Mouse (Mus musculus) intestine, embryonic 16.5 days (tissue): ENCODE results near the gene Lrch4. TPM values are rescaled to one million over a fixed set of nuclear protein-coding genes. Genes with fewer than 3 reads are reported as not detected.

ENCODE experiments used
- ATAC-seq: fragments of 200-750 bp; cut with Nextera tagmentation; 2 replicates; pipeline ENCODE4 v1.8.0; 2017; ENCODE audit warnings: moderate TSS enrichment, moderate library complexity
- H3K27ac ChIP-seq: fragments of 300-500 bp; sonication (generic); 2 replicates; pipeline ENCODE4 v1.5.1; 2014; ENCODE audit warnings: mild to moderate bottlenecking, low read length
- H3K27me3 ChIP-seq: fragments of 300-500 bp; sonication (generic); replicated peaks from 2 replicates; pipeline ENCODE4 v1.6.1; 2014; ENCODE audit warnings: low read length, control low read depth, mixed read lengths; ENCODE audit not compliant: control insufficient read depth, insufficient read depth
- H3K36me3 ChIP-seq: fragments of 300-500 bp; sonication (generic); 2 replicates; pipeline ENCODE4 v1.6.1; 2014; ENCODE audit warnings: low read length, control low read depth; ENCODE audit not compliant: control insufficient read depth, insufficient read depth
- H3K4me1 ChIP-seq: fragments of 300-500 bp; sonication (generic); 2 replicates; pipeline ENCODE4 v1.6.1; 2014; ENCODE audit warnings: low read length, control low read depth, mixed read lengths; ENCODE audit not compliant: control insufficient read depth, insufficient read depth
- H3K4me2 ChIP-seq: fragments of 300-500 bp; sonication (generic); 2 replicates; pipeline ENCODE4 v1.6.1; 2014; ENCODE audit warnings: low read depth, low read length, control low read depth
- H3K4me3 ChIP-seq: fragments of 300-500 bp; sonication (generic); 2 replicates; pipeline ENCODE4 v1.5.1; 2014; ENCODE audit warnings: mild to moderate bottlenecking, low read length
- H3K9ac ChIP-seq: fragments of 300-500 bp; sonication (generic); 2 replicates; pipeline ENCODE4 v1.6.1; 2014; ENCODE audit warnings: low read depth, low read length
- H3K9me3 ChIP-seq: fragments of 300-500 bp; sonication (generic); 2 replicates; pipeline ENCODE4 v1.6.1; 2016; ENCODE audit warnings: low read length, control low read depth; ENCODE audit not compliant: control insufficient read depth
- WGBS: fragments of 180-500 bp; shearing (Covaris S2); extraction: QIAGEN DNeasy Blood & Tissue Kit; methylation state at CpG from one replicate; pipeline ENCODE4 v1.1.7; 2014; 5-methylcytosine and 5-hydroxymethylcytosine counted together
- polyA plus RNA-seq: library from polyadenylated mRNA; unstranded; fragments of >200 nt; fragmentation: Nextera tagmentation; extraction: Ambion mirVana; gene quantifications from 2 replicates; pipeline ENCODE4 v1.2.1, GENCODE M21; 2015

Lrch4 gene
- polyA plus RNA-seq, 1 experiment from 2014 or later = 37.8 TPM

GRCm38 (mm10) chr5:137678736-137679135 lies 49.8 kb downstream of the Lrch4 start:
- no peaks in the 10 kb centered on the region for H3K9me3 ChIP-seq
- H3K4me2 ChIP-seq = no peak overlapping the region
- H3K36me3 ChIP-seq = no peaks in the 10 kb centered on the region
- peak; percentile 35; the same call in 1 of the 2 replicates for ATAC-seq
- H3K4me1 ChIP-seq = peaks cover 14% of the 10 kb centered on the region
- no peak overlapping the region for H3K9ac ChIP-seq
- 72% methylated on average over 3 of the region's 3 CpGs for WGBS
- H3K27me3 ChIP-seq = no peaks in the 10 kb centered on the region
- no peak overlapping the region for H3K4me3 ChIP-seq
- H3K27ac ChIP-seq = no peak overlapping the region

- H3K4me2 ChIP-seq = no peak overlapping the region
- H3K4me1 ChIP-seq = peaks cover 14% of the 10 kb centered on the region
- no peak for ATAC-seq
- H3K36me3 ChIP-seq = no peaks in the 10 kb centered on the region
- no peaks in the 10 kb centered on the region for H3K27me3 ChIP-seq
- H3K9ac ChIP-seq = no peak overlapping the region
- H3K9me3 ChIP-seq = no peaks in the 10 kb centered on the region
- H3K27ac ChIP-seq = no peak overlapping the region
- WGBS = 81% methylated on average over 4 of the region's 4 CpGs
- H3K4me3 ChIP-seq = no peak overlapping the region
Observed at GRCm38 (mm10) chr5:137679726-137680125, 50.8 kb downstream of the Lrch4 start.

- Histone ChIP-seq H3K9me3 (no peaks in the 10 kb centered on the region), H3K27me3 (no peaks in the 10 kb centered on the region), H3K4me2 (no peak overlapping the region), H3K36me3 (no peaks in the 10 kb centered on the region), H3K4me3 (no peak overlapping the region), H3K9ac (no peak overlapping the region; the same call in 1 of the 2 replicates), H3K4me1 (peaks cover 16% of the 10 kb centered on the region), H3K27ac (no peak overlapping the region)
- 86% methylated on average over 6 of the region's 6 CpGs for WGBS
- ATAC-seq = no peak
Observed at GRCm38 (mm10) chr5:137682526-137682925, 53.6 kb downstream of the Lrch4 start.

- H3K4me3 ChIP-seq = peak overlapping the region; percentile 79
- H3K27me3 ChIP-seq = no peaks in the 10 kb centered on the region
- peak overlapping the region; percentile 85 for H3K4me2 ChIP-seq
- ATAC-seq = peak; percentile 5
- H3K36me3 ChIP-seq = no peaks in the 10 kb centered on the region
- H3K9ac ChIP-seq = peak overlapping the region; percentile 82
- H3K9me3 ChIP-seq = no peaks in the 10 kb centered on the region
- peaks cover 16% of the 10 kb centered on the region for H3K4me1 ChIP-seq
- peak overlapping the region; percentile 45 for H3K27ac ChIP-seq
- 9% methylated on average over 28 of the region's 28 CpGs for WGBS
Observed at GRCm38 (mm10) chr5:137683388-137684293, 54.7 kb downstream of the Lrch4 start.

DNA sequence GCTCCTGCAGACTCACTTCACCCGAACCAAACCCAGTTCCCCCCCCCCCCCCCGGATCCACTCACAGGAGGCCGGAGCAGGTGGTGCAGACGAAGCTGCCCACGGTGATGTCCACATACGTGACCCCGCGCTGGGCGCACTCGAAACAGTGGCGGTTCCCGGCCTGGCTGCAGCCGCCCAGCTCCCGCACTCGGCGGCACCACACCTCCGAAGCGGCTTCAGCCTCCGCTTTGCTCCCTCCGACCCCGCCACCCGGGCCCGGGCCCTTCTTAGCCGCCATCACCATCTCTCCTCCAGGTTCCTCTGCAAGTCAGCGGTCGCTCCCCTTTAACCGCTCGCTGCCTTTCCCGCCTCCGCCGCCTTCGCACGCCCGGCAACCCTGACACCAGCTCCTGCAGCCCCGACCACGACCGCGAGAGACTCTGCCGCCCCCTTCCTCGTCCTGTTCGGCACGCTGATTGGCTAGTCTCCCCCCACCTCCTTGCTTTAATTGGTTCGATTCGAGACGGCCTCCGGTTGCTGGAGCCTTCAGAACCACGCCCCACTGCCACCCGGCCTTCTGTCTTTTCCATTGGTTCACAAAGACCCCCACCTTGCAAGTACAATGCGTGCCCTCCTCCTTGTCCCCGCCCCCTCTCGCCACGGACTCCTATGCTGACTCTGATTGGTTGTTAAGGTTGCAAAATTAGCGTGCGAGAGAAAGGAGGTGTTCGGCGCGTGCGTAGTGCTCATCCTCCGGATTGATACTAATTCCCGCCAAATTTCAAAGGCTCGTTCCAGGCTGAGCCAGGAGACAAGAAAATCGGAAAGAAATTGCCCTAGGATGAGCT lies 55.6 kb downstream of the Lrch4 start, which contains the start of gene Agfg2:
Agfg2 (minus strand) TSS at position 433 of the 830 bp plus-strand sequence.
- H3K27ac ChIP-seq = peak within 1 kb of the TSS; percentile 45
- H3K4me2 ChIP-seq = peak within 1 kb of the TSS; percentile 85
- H3K9ac ChIP-seq = peak within 1 kb of the TSS; percentile 82
- WGBS = under 1% methylated on average over 58 of the region's 62 CpGs
- H3K9me3 ChIP-seq = no peaks in the 10 kb centered on the region
- ATAC-seq = peak; percentile 97
- peaks cover 16% of the 10 kb centered on the region for H3K4me1 ChIP-seq
- H3K36me3 ChIP-seq = no peaks in the 10 kb centered on the region
- peak within 1 kb of the TSS; percentile 79 for H3K4me3 ChIP-seq
- no peaks in the 10 kb centered on the region for H3K27me3 ChIP-seq

DNA sequence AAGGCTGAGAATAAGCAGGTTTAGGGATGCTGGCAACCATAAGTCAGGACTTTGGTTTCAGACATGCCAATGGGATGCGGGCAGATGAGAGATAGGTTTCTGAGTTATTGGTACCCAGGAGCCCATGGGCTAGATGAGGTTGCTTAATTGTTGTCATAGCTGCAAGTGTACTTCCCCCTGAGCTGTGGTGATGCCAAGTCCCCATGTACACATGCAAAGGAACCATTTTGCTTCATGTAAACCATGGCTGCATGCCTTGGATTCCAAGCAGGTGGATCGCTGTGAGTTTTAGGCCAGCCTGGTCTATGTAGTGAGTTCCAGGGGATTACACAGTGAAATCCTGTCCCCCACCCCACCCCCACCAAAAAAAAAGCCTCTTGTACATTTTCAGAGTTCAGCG lies 56.7 kb downstream of the Lrch4 start:
- 89% methylated on average over 3 of the region's 3 CpGs for WGBS
- no peak for ATAC-seq
- H3K9ac ChIP-seq = no peak overlapping the region

DNA sequence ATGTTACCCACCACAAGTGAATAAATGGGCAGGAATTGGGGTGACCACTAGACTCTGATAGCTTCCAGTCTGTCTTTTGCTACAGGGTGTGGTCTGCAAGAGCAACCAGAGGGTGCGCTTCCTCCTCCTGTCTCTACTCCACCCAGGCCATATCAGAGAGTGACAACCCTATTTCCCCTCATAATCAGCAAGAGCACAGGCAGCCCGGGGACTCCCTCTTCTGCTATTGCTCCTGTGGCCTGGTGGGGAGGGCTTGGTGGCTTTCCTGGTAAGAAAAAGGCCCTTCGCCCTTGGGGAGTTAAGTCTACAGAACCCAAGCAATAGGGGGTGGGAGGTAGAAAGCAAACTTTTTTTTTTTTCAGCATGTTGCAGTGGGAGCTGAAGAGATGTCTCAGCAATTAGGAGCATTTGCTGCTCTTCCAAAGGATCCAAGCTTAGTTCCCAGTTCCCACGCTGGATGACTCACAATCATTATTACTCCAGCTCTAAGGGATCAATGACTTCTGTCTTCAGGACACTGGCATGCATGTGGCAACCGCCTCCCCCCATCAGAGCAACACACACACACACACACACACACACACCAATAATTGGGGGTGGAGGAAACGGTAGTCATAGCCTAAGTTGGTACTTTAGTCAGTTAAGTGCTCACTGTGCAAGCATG lies 57.3 kb downstream of the Lrch4 start:
- Histone ChIP-seq H3K4me2 (no peak overlapping the region), H3K36me3 (no peaks in the 10 kb centered on the region), H3K27me3 (no peaks in the 10 kb centered on the region), H3K27ac (no peak overlapping the region), H3K9me3 (no peaks in the 10 kb centered on the region), H3K9ac (no peak overlapping the region), H3K4me1 (peaks cover 16% of the 10 kb centered on the region), H3K4me3 (no peak overlapping the region)
- WGBS = 72% methylated on average over 6 of the region's 6 CpGs
- no peak for ATAC-seq

More for the DNA sequence above, 56.7 kb downstream of the Lrch4 start:
- Histone ChIP-seq H3K27me3 (no peaks in the 10 kb centered on the region), H3K9me3 (no peaks in the 10 kb centered on the region), H3K27ac (no peak overlapping the region), H3K4me1 (peaks cover 16% of the 10 kb centered on the region), H3K36me3 (no peaks in the 10 kb centered on the region), H3K4me3 (no peak overlapping the region), H3K4me2 (no peak overlapping the region)

- Histone ChIP-seq H3K9me3 (no peaks in the 10 kb centered on the region), H3K4me1 (0 out of 2 replicates have a peak, but pooled peaks cover 1% of the 10 kb centered on the region), H3K9ac (no peak overlapping the region), H3K4me2 (no peak overlapping the region), H3K36me3 (no peaks in the 10 kb centered on the region), H3K27me3 (no peaks in the 10 kb centered on the region), H3K4me3 (no peak overlapping the region), H3K27ac (no peak overlapping the region)
- ATAC-seq = no peak
- WGBS = 80% methylated on average over 3 of the region's 3 CpGs
Observed at GRCm38 (mm10) chr5:137689974-137690373, 61.1 kb downstream of the Lrch4 start.

GRCm38 (mm10) chr5:137690531-137690930 lies 61.6 kb downstream of the Lrch4 start:
- no peak overlapping the region for H3K4me2 ChIP-seq
- ATAC-seq = no peak
- no peaks in the 10 kb centered on the region for H3K27me3 ChIP-seq
- H3K27ac ChIP-seq = no peak overlapping the region
- H3K9me3 ChIP-seq = no peaks in the 10 kb centered on the region
- H3K9ac ChIP-seq = no peak overlapping the region
- H3K4me3 ChIP-seq = no peak overlapping the region
- H3K36me3 ChIP-seq = no peaks in the 10 kb centered on the region
- WGBS = 64% methylated on average over 9 of the region's 9 CpGs
- H3K4me1 ChIP-seq = no peaks in the 10 kb centered on the region
